Mouse (Mus musculus) gastrocnemius, postnatal 25 days (tissue): ENCODE data around the gene Plxna2. TPM values are rescaled to one million over a fixed set of nuclear protein-coding genes. Genes with fewer than 3 reads are reported as not detected.

Experiments used
- DNase-seq: peaks from one replicate; pipeline ENCODE4 v3.0.0; 2022
- total RNA-seq, 2 experiments: library from RNA; stranded (reverse); gene quantifications; 1 replicate in 1 of 2; 2 replicates in 1 of 2; pipeline ENCODE4 v1.2.3; 2021

The Plxna2 gene
- total RNA-seq, 2 experiments from 2014 or later: 6.8 to 7.1 TPM

GRCm38 (mm10) chr1:194773899-194774298, 155.9 kb downstream of the Plxna2 start:
- DNase-seq: no peak

- no peak for DNase-seq
Observed at GRCm38 (mm10) chr1:194774350-194774749, 156.3 kb downstream of the Plxna2 start.

GRCm38 (mm10) chr1:194774754-194775153, 156.7 kb downstream of the Plxna2 start:
- DNase-seq: no peak

DNA sequence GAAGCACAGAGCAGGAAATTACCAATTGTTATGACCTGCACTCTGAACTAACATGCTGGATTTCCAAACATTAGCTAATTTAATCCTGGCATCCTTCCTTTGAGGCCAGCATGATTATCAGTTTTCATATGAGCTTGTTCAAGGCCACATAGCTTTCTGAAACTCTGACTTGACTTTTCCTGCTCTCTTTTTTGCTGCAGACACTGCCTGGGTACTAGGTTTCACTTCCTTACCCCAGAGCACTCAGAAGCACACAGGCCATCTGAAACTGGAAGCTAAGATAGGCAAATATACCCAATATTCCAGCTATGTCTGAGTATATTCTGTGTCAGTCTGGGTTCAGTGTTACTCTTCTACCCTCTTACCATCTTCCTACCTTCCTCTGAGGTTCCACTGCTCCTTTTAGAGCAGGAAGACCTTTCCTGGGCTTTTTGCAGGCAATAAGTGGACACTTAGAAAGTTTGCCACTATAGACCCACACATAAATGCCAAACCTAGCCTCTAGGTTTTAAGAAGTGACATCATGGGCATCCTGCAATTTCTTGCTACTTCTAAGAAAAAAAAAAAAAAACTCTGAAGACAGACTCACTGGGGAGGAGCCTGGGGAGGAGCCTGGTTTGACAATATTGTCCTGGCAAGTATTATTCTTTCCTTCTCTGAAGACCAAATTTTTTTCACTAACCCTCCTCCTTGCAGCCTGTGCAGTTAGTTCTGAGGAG, 157.8 kb downstream of the Plxna2 start:
- DNase-seq: no peak

GRCm38 (mm10) chr1:194776510-194777244, 158.7 kb downstream of the Plxna2 start:
- no peak for DNase-seq

- DNase-seq: no peak
Observed at GRCm38 (mm10) chr1:194777608-194778007, 159.6 kb downstream of the Plxna2 start.

- DNase-seq: no peak
Observed at GRCm38 (mm10) chr1:194780392-194780791, 162.4 kb downstream of the Plxna2 start.

- no peak for DNase-seq
Observed at GRCm38 (mm10) chr1:194780794-194781390, 162.9 kb downstream of the Plxna2 start.

- no peak for DNase-seq
Observed at GRCm38 (mm10) chr1:194781556-194781955, 163.5 kb downstream of the Plxna2 start.

DNA sequence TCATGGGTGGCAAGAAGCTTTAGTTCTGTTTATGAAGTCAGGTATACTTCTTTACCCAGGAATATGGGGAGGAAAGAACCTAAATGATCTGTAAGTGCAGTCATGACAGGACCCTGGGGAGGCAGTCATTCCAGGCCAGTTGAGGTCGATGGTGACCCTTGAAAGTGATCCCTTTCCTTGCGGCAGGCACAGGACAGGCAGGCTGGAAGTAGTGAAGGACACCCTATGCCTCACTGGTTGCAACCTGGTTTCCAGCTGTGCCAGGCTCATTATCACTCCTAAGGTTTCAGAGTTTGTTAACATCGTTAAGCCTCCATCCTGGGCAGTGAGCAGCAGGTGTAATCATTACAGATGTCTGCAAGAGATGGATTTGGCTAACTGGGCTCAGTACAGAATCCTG, 164.3 kb downstream of the Plxna2 start:
- no peak for DNase-seq

DNA sequence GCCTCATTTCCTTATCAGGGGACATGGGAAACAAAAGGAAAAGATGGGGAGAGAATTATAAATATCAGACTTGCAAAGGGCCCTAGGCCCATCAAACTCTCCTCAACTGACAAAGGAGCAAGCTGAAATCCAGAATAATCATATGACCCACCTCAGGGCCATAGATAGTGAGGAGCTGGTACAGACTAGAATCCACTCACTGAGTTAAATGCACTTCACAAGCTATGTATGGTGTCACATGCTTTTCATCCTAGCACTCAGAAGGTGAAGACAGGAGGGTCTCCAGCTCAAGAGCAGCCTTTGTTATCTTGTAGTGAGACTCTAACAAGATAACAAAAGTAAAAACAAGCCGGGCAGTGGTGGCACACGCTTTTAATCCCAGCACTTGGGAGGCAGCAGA, 169.6 kb downstream of the Plxna2 start:
- no peak for DNase-seq

DNA sequence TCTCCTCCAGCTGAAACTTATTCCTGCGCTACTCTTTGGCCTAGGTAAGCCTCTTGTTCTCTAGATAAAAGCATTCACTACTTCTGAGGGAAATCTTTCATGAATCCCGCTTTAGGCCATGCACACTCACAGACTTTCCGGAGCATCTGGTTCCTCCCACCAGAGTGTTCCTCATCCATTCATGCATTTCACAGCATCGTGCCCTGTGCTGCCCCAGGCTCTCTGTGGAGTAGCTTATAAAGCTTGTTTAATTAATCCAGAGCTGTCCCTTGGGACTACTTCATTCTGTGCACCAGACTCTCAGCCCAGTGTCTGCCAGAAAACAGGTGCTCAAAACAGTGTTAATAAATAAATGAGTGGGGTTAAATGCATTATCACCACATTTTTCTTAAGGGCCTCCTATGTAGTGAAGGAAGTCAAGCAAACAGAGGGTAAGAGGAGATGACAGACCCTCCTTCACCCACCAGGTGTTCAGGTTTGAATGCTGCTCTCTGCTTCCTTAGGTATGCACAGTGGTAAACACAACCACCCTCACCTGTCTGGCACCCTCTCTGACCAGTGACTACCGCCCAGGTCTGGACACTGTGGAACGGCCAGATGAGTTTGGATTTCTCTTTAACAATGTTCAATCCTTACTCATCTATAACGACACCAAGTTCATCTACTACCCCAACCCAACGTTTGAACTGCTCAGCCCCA, 175.4 kb downstream of the Plxna2 start:
- no peak for DNase-seq

DNA sequence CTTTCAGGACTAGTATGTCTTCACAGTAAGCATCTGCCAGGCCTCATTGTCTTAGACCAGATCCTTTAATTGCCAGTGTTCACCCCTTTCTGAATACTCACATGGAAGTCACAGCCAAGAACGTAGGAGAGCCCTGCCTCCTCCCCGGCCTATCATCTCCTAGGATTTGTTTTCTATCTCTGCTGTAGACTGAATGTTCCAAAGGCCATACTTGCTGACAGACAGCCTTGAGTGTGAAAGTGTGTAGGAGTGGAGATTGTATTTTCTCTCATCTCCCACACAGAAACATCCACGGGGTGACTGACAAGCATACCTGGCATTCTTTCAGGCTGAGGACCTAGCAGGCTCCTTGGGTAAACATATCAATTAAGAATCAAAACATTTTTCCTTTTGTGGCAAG, 177.3 kb downstream of the Plxna2 start:
- no peak for DNase-seq

GRCm38 (mm10) chr1:194797843-194798242, 179.8 kb downstream of the Plxna2 start:
- DNase-seq: no peak

- no peak for DNase-seq
Observed at GRCm38 (mm10) chr1:194798511-194798910, 180.5 kb downstream of the Plxna2 start.

GRCm38 (mm10) chr1:194808261-194808660, 190.2 kb downstream of the Plxna2 start:
- peak; percentile 26 for DNase-seq

DNA sequence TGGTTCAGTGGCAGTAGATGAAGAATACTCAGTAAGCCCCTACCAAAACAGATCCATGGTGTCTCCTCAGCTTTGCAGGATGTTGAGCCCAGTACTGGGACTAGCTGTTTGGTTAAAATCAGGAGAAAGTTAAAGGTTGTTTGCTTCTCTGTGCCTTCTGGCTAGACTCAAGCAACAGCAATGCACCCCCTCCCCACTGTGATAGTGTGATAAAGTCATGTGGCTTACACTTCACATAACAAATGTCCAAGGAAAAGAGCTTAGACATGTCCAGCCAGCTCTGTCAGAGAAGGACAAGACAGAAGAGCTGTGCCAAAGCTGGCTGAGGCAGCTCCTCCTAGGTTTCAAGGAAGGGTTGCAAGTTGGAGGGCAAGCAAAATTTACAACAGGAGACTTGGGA, 190.7 kb downstream of the Plxna2 start:
- DNase-seq: no peak

GRCm38 (mm10) chr1:194809600-194809999, 191.6 kb downstream of the Plxna2 start:
- no peak for DNase-seq

- no peak for DNase-seq
Observed at GRCm38 (mm10) chr1:194814187-194814586, 196.2 kb downstream of the Plxna2 start.

GRCm38 (mm10) chr1:194815547-194815946, 197.5 kb downstream of the Plxna2 start:
- no peak for DNase-seq

DNA sequence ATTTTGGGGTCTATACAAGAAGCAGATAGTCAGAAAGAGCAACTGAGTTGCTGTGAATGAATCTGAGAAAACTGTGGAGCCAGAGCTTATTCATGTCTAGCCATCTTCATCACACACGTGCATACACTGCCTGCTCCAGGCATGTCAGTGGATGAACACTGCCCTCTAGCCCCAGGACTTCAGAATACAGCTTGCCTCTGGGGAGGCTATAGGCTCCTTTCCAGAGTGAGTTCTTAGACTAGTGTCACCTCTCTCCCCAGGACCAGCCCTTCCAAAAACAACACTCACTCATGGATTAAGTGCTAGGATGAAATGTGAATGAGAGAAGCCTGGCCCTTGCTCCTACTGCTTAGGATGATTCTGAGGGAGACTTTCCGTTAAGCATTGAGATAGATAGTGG, 198.9 kb downstream of the Plxna2 start:
- DNase-seq: peak; percentile 57

GRCm38 (mm10) chr1:194820953-194821352, 202.9 kb downstream of the Plxna2 start:
- no peak for DNase-seq

GRCm38 (mm10) chr1:194821721-194822120, 203.7 kb downstream of the Plxna2 start:
- DNase-seq: no peak
